Mouse (Mus musculus) macrophage (primary cell): ENCODE data around the gene Sesn1. TPM values are rescaled to one million over a fixed set of nuclear protein-coding genes. Genes with fewer than 3 reads are reported as not detected.

Source experiments
- H3K27ac ChIP-seq: fragments of 350-480 bp; formaldehyde crosslinking; 2 replicates; pipeline ENCODE4 v1.9.0; 2021
- H3K36me3 ChIP-seq: fragments of 350-480 bp; formaldehyde crosslinking; 2 replicates; pipeline ENCODE4 v1.9.0; 2021; ENCODE audit errors: inconsistent target
- H3K4me3 ChIP-seq: fragments of 350-480 bp; formaldehyde crosslinking; 2 replicates; pipeline ENCODE4 v1.9.0; 2021; ENCODE audit errors: inconsistent target
- H3K79me2 ChIP-seq: fragments of 350-480 bp; formaldehyde crosslinking; 2 replicates; pipeline ENCODE4 v1.9.0; 2021; ENCODE audit errors: inconsistent target
- WGBS: methylation state at CpG from one replicate; pipeline ENCODE4 v1.1.7; 2026; ENCODE audit warnings: inconsistent platforms; ENCODE audit not compliant: missing documents; 5-methylcytosine and 5-hydroxymethylcytosine counted together
- polyA plus RNA-seq: library from polyadenylated mRNA; stranded (reverse); fragments of 250-400 nt; gene quantifications from 3 replicates; pipeline ENCODE4 v1.2.4, GENCODE M21; 2018; ENCODE audit warnings: inconsistent platforms

Gene Sesn1
- polyA plus RNA-seq, 1 experiment from 2014 or later = 153 TPM

GRCm38 (mm10) chr10:41893433-41894411 lies 84.0 kb downstream of the Sesn1 start:
- WGBS = 42% methylated on average over 4 of the region's 4 CpGs
- Histone ChIP-seq H3K79me2 (peaks cover 98% of the 10 kb centered on the region), H3K36me3 (peaks cover 30% of the 10 kb centered on the region), H3K27ac (peak overlapping the region; percentile 25), H3K4me3 (no peak overlapping the region)

GRCm38 (mm10) chr10:41896425-41896824 lies 86.7 kb downstream of the Sesn1 start:
- Histone ChIP-seq H3K79me2 (peaks cover 98% of the 10 kb centered on the region), H3K36me3 (peaks cover 51% of the 10 kb centered on the region), H3K27ac (no peak overlapping the region), H3K4me3 (no peak overlapping the region)

- no peak overlapping the region for H3K27ac ChIP-seq
- no peak overlapping the region for H3K4me3 ChIP-seq
- H3K79me2 ChIP-seq = peaks cover 98% of the 10 kb centered on the region
- 100% methylated on average over 2 of the region's 2 CpGs for WGBS
- H3K36me3 ChIP-seq = peaks cover 56% of the 10 kb centered on the region
These were observed 87.1 kb downstream of the Sesn1 start for GRCm38 (mm10) chr10:41896865-41897264.

- H3K36me3 ChIP-seq = peaks cover 86% of the 10 kb centered on the region
- H3K4me3 ChIP-seq = no peak overlapping the region
- H3K79me2 ChIP-seq = peaks cover 61% of the 10 kb centered on the region
- H3K27ac ChIP-seq = no peak overlapping the region
- WGBS = 96% methylated on average over 8 of the region's 8 CpGs
These were observed 91.7 kb downstream of the Sesn1 start for GRCm38 (mm10) chr10:41901456-41901855.

DNA sequence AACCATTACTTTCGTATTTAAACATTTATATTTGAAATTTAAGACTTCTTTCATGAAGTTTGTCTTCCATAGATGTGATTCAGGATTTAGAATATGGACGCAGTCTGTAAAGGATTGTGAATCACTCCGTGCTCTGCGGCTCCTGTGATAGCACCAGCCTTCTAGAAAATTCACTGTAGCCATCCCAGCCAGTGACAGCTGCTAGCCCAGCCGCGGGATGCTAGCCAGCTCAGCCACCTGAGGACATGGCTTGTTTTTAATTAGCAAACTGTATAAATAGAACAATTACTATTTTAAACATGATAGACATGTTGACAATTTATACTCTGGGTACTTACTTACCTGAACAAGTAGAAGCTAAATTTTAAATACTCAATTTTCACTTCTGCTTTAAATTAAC lies 92.1 kb downstream of the Sesn1 start:
- H3K79me2 ChIP-seq = peaks cover 57% of the 10 kb centered on the region
- no peak overlapping the region for H3K4me3 ChIP-seq
- H3K36me3 ChIP-seq = peaks cover 89% of the 10 kb centered on the region
- 100% methylated on average over 6 of the region's 6 CpGs for WGBS
- H3K27ac ChIP-seq = no peak overlapping the region

DNA sequence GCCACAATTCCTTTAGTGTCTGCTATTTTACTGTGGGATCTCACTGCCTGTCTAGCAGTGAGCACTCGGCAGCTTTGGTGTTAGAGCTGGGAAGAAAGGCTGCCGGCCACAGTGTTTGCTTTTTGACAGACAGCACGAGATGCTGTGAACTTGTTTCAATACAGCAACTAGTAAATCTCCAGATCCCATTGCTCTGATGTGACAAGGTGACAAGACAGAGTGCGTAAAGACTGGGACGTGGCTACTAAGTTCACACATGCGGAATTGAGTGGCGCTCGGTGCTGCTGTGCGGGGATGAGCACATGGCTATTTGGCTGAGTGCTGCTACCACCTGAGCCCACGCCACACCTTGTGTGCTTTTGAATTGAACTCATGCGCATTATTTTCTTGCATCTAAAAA lies 97.7 kb downstream of the Sesn1 start:
- Histone ChIP-seq H3K27ac (no peak overlapping the region), H3K4me3 (no peak overlapping the region), H3K79me2 (peaks cover 1% of the 10 kb centered on the region; the same call in 1 of the 2 replicates), H3K36me3 (peaks cover 54% of the 10 kb centered on the region)
- WGBS = 95% methylated on average over 11 of the region's 11 CpGs

DNA sequence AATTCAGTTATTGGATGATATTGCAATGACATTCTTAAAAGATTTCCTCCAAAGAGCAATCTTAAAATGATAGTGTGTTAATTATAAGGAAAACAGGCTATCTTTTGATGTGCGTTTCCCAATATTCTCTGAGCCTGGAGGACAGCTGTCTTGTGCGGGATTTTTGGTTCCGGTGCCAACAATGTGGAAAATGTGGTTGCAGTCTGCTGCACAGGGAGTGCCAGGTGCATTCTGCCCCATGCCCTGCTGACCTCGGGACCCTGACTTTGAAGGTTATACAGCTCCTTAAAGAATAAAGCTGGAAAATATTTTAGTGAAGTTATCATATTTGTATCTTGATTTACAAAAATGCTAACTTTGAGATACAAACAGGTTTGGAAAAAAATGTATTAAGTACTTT lies 98.2 kb downstream of the Sesn1 start:
- no peaks in the 10 kb centered on the region for H3K79me2 ChIP-seq
- 87% methylated on average over 4 of the region's 4 CpGs for WGBS
- H3K27ac ChIP-seq = no peak overlapping the region
- no peak overlapping the region for H3K4me3 ChIP-seq
- peaks cover 51% of the 10 kb centered on the region for H3K36me3 ChIP-seq

- WGBS = 92% methylated on average over 6 of the region's 6 CpGs
- Histone ChIP-seq H3K79me2 (no peaks in the 10 kb centered on the region), H3K4me3 (no peak overlapping the region), H3K27ac (no peak overlapping the region), H3K36me3 (peaks cover 43% of the 10 kb centered on the region)
These were observed 99.2 kb downstream of the Sesn1 start for GRCm38 (mm10) chr10:41908899-41909298.

DNA sequence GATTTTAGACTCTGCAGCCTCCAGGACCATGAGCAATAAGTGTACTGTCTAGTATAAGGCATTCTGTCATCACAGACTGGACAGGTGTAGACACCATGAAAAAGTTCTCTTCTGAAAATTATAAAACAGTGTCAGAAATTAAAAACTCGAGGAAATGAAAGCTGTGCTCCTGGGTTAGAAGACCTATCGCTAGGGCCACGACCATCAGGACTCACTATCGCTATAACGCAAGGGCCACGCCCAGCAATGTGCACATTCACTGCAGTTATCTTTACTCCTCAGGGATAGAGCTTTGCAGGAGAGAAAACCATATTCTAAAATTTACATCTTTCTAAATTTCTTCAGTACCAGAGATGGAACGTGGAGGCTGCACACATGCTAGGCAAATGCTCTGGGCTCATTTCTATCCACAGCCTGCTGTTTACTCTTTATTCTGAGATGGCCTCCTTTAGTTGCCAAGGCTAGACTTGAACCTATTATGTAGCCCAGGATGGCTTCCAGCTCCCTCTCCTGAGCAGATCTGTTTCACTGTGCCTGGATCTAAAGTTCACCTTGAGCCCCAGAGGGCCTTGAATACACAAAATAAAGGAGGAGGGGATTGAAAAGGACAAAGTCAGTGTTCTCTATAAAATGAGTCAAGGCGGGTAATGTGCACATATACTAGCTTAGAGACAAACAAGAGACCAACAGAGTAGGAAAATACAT lies 102.7 kb downstream of the Sesn1 start:
- Histone ChIP-seq H3K36me3 (peaks cover 8% of the 10 kb centered on the region), H3K4me3 (no peak overlapping the region), H3K27ac (no peak overlapping the region), H3K79me2 (no peaks in the 10 kb centered on the region)
- 94% methylated on average over 8 of the region's 8 CpGs for WGBS

DNA sequence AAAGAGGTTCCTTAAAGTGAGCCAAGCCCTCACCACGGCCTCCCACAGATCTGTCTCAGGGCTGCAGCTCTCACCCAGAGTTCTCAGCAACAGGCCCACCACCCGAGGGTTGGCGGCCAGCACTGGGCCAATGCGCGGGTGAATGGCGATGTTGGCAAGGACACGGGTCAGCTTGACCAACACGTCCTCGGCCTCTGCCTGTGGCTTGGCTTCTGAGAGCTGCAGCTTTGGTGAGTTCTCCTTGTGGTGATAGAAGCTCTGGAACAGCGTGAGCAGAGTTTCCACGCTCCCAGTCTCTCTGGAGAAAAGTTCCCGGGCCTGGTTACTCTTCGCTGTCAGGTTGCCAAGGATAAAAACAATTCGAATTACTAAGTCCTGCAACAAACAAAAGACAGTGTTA lies 117.0 kb downstream of the Sesn1 start:
- WGBS = 94% methylated on average over 13 of the region's 14 CpGs
- Histone ChIP-seq H3K27ac (no peak overlapping the region), H3K36me3 (peaks cover 6% of the 10 kb centered on the region; the same call in 1 of the 2 replicates), H3K79me2 (no peaks in the 10 kb centered on the region), H3K4me3 (no peak overlapping the region)

DNA sequence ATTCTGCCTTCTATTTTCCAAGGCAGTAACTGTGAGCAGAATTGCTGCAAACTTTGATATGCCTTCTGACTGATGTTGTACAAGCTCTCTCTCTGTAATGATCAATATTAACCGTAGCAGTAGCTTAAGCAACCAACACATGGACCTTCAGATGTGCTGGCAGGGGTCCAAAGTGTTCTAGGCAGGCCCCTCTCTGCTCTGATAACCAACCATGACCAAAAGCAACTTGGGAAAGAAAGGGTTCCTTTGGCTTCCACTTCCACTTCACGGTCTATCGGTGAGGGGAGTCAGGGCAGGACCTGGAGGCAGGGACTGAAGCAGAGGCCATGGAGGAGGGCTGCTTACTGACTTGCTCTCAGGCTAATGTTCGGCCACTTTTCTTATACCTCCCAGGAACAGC lies 121.2 kb downstream of the Sesn1 start:
- WGBS = 91% methylated on average over 4 of the region's 4 CpGs
- no peaks in the 10 kb centered on the region for H3K79me2 ChIP-seq
- H3K4me3 ChIP-seq = no peak overlapping the region
- H3K27ac ChIP-seq = no peak overlapping the region
- H3K36me3 ChIP-seq = peaks cover 6% of the 10 kb centered on the region; the same call in 1 of the 2 replicates

DNA sequence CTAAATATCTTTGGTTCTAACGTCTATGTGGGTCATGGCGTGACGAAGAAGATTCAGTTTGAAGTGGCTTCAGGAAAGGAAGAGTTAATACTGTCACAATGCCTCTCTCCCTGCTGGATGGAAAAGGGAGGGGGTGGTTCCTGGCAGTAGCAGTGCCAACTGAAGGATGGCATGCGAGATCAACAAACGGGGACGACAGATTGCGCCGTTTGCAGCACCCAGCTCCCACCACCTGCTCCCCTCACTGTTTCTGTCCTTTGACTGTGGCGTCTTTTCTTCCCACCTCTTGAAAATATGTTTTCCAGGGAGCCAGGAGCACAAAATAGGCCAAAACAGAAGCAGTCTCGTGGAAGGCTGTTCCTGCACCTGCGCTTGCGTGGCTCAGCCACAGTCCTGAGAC lies 122.2 kb downstream of the Sesn1 start:
- Histone ChIP-seq H3K4me3 (no peak overlapping the region), H3K79me2 (no peaks in the 10 kb centered on the region), H3K36me3 (no peaks in the 10 kb centered on the region; the same call in 1 of the 2 replicates), H3K27ac (no peak overlapping the region)
- WGBS = 98% methylated on average over 12 of the region's 12 CpGs

GRCm38 (mm10) chr10:41932943-41933342 lies 123.2 kb downstream of the Sesn1 start:
- no peak overlapping the region for H3K4me3 ChIP-seq
- H3K79me2 ChIP-seq = no peaks in the 10 kb centered on the region
- peak overlapping the region; percentile 56 for H3K27ac ChIP-seq
- no peaks in the 10 kb centered on the region for H3K36me3 ChIP-seq
- 88% methylated on average over 5 of the region's 5 CpGs for WGBS

- WGBS = 55% methylated on average over 6 of the region's 6 CpGs
- Histone ChIP-seq H3K36me3 (no peaks in the 10 kb centered on the region), H3K79me2 (no peaks in the 10 kb centered on the region), H3K4me3 (no peak overlapping the region), H3K27ac (peak overlapping the region; percentile 56)
These were observed 123.8 kb downstream of the Sesn1 start for GRCm38 (mm10) chr10:41933536-41933935.
